Mouse (Mus musculus) heart, embryonic 11.5 days (tissue): ENCODE measurements at regions not wholly inside any gene's neighbourhood (a gene's known extent, or its start where the extent isn't known, plus 50 kb on each side); places are given as distances from the start of the nearest gene placed in this dataset.

ENCODE experiments used
- ATAC-seq: fragments of 200-750 bp; cut with Nextera tagmentation; replicated peaks from 2 replicates; pipeline ENCODE4 v1.8.0; 2017; ENCODE audit warnings: moderate library complexity; ENCODE audit not compliant: insufficient number of reproducible peaks, low FRiP score, low TSS enrichment
- H3K27ac ChIP-seq: fragments of 300-500 bp; sonication (generic); 2 replicates; pipeline ENCODE4 v1.5.1; 2014; ENCODE audit warnings: mild to moderate bottlenecking, low read depth, low read length
- H3K27me3 ChIP-seq: fragments of 300-500 bp; sonication (generic); 2 replicates; pipeline ENCODE4 v1.6.1; 2014; ENCODE audit warnings: mild to moderate bottlenecking, low read length, mixed read lengths; ENCODE audit not compliant: control insufficient read depth, insufficient read depth
- H3K36me3 ChIP-seq: fragments of 300-500 bp; sonication (generic); 2 replicates; pipeline ENCODE4 v1.6.1; 2014; ENCODE audit warnings: mild to moderate bottlenecking, low read length, moderate library complexity, mixed read lengths; ENCODE audit not compliant: control insufficient read depth, insufficient read depth
- H3K4me1 ChIP-seq: fragments of 300-500 bp; sonication (generic); 2 replicates; pipeline ENCODE4 v1.6.1; 2014; ENCODE audit warnings: low read length; ENCODE audit not compliant: control insufficient read depth, insufficient read depth
- H3K4me2 ChIP-seq: fragments of 300-500 bp; sonication (generic); 2 replicates; pipeline ENCODE4 v1.6.1; 2014; ENCODE audit warnings: mild to moderate bottlenecking, moderate library complexity
- H3K4me3 ChIP-seq: fragments of 300-500 bp; sonication (generic); 2 replicates; pipeline ENCODE4 v1.5.1; 2014; ENCODE audit warnings: low read depth, low read length
- H3K9ac ChIP-seq: fragments of 300-500 bp; sonication (generic); 2 replicates; pipeline ENCODE4 v1.6.1; 2014; ENCODE audit warnings: mild to moderate bottlenecking, low read depth, low read length, moderate library complexity
- H3K9me3 ChIP-seq: fragments of 300-500 bp; sonication (generic); replicated peaks from 2 replicates; pipeline ENCODE4 v1.6.1; 2016; ENCODE audit warnings: low read length; ENCODE audit not compliant: control insufficient read depth
- WGBS: fragments of 180-500 bp; shearing (Covaris S2); extraction: QIAGEN DNeasy Blood & Tissue Kit; methylation state at CpG from one replicate; pipeline ENCODE4 v1.1.7; 2014; ENCODE audit not compliant: insufficient replicate concordance; 5-methylcytosine and 5-hydroxymethylcytosine counted together

GRCm38 (mm10) chr12:25417336-25417735 is 320.4 kb upstream of the Id2 start:
- H3K9me3 ChIP-seq, result peaks cover 2% of the 10 kb centered on the region; the same call in 1 of the 2 replicates
- no peak overlapping the region for H3K4me3 ChIP-seq
- no peak overlapping the region for H3K9ac ChIP-seq
- no peaks in the 10 kb centered on the region for H3K4me1 ChIP-seq
- 80% methylated on average over 4 of the region's 4 CpGs for WGBS
- no peaks in the 10 kb centered on the region for H3K36me3 ChIP-seq
- H3K27me3 ChIP-seq, result no peaks in the 10 kb centered on the region
- H3K4me2 ChIP-seq, result no peak overlapping the region
- no peak for ATAC-seq
- no peak overlapping the region for H3K27ac ChIP-seq

- 74% methylated on average over 3 of the region's 3 CpGs for WGBS
- Histone ChIP-seq H3K27ac (no peak overlapping the region), H3K36me3 (no peaks in the 10 kb centered on the region), H3K4me2 (no peak overlapping the region), H3K4me1 (no peaks in the 10 kb centered on the region), H3K27me3 (no peaks in the 10 kb centered on the region), H3K4me3 (no peak overlapping the region), H3K9ac (no peak overlapping the region), H3K9me3 (peaks cover 5% of the 10 kb centered on the region; the same call in 1 of the 2 replicates)
- ATAC-seq, result no peak
Observed at GRCm38 (mm10) chr12:25416571-25416970, 319.6 kb upstream of the Id2 start.

GRCm38 (mm10) chr12:25415641-25416040 is 318.7 kb upstream of the Id2 start:
- Histone ChIP-seq H3K27ac (no peak overlapping the region), H3K4me3 (no peak overlapping the region), H3K9ac (no peak overlapping the region), H3K4me2 (no peak overlapping the region), H3K9me3 (peaks cover 5% of the 10 kb centered on the region; the same call in 1 of the 2 replicates), H3K27me3 (no peaks in the 10 kb centered on the region), H3K36me3 (no peaks in the 10 kb centered on the region), H3K4me1 (no peaks in the 10 kb centered on the region)
- ATAC-seq, result no peak
- 51% methylated on average over 3 of the region's 3 CpGs for WGBS

- WGBS, result 37% methylated on average over 2 of the region's 2 CpGs
- Histone ChIP-seq H3K4me3 (no peak overlapping the region), H3K27me3 (no peaks in the 10 kb centered on the region), H3K4me2 (no peak overlapping the region), H3K4me1 (no peaks in the 10 kb centered on the region), H3K36me3 (no peaks in the 10 kb centered on the region), H3K9me3 (peaks cover 5% of the 10 kb centered on the region; the same call in 1 of the 2 replicates), H3K9ac (no peak overlapping the region), H3K27ac (no peak overlapping the region)
- no peak for ATAC-seq
Observed at GRCm38 (mm10) chr12:25415232-25415631, 318.3 kb upstream of the Id2 start.

GRCm38 (mm10) chr12:25407301-25407700 is 310.4 kb upstream of the Id2 start:
- no peak overlapping the region for H3K9ac ChIP-seq
- H3K4me3 ChIP-seq, result no peak overlapping the region
- 89% methylated on average over 2 of the region's 2 CpGs for WGBS
- no peaks in the 10 kb centered on the region for H3K4me1 ChIP-seq
- no peak for ATAC-seq
- H3K36me3 ChIP-seq, result no peaks in the 10 kb centered on the region
- H3K9me3 ChIP-seq, result peaks cover 2% of the 10 kb centered on the region; the same call in 1 of the 2 replicates
- H3K27ac ChIP-seq, result no peak overlapping the region
- H3K4me2 ChIP-seq, result no peak overlapping the region
- H3K27me3 ChIP-seq, result no peaks in the 10 kb centered on the region

GRCm38 (mm10) chr12:25400326-25400725 is 303.4 kb upstream of the Id2 start:
- no peak overlapping the region for H3K4me3 ChIP-seq
- no peak overlapping the region for H3K9ac ChIP-seq
- ATAC-seq, result no peak
- H3K9me3 ChIP-seq, result no peaks in the 10 kb centered on the region
- no peak overlapping the region for H3K27ac ChIP-seq
- H3K27me3 ChIP-seq, result no peaks in the 10 kb centered on the region
- no peak overlapping the region for H3K4me2 ChIP-seq
- 72% methylated on average over 5 of the region's 5 CpGs for WGBS
- H3K4me1 ChIP-seq, result no peaks in the 10 kb centered on the region
- H3K36me3 ChIP-seq, result no peaks in the 10 kb centered on the region

- no peaks in the 10 kb centered on the region for H3K9me3 ChIP-seq
- H3K9ac ChIP-seq, result no peak overlapping the region
- no peaks in the 10 kb centered on the region for H3K4me1 ChIP-seq
- H3K36me3 ChIP-seq, result no peaks in the 10 kb centered on the region
- no peaks in the 10 kb centered on the region for H3K27me3 ChIP-seq
- no peak overlapping the region for H3K4me2 ChIP-seq
- 75% methylated on average over 3 of the region's 3 CpGs for WGBS
- no peak overlapping the region for H3K27ac ChIP-seq
- no peak overlapping the region for H3K4me3 ChIP-seq
- ATAC-seq, result no peak
Observed at GRCm38 (mm10) chr12:25398726-25399125, 301.8 kb upstream of the Id2 start.

- H3K36me3 ChIP-seq, result no peaks in the 10 kb centered on the region
- H3K9ac ChIP-seq, result no peak overlapping the region
- H3K27ac ChIP-seq, result no peak overlapping the region
- H3K9me3 ChIP-seq, result no peaks in the 10 kb centered on the region
- H3K27me3 ChIP-seq, result no peaks in the 10 kb centered on the region
- H3K4me3 ChIP-seq, result no peak overlapping the region
- no peak overlapping the region for H3K4me2 ChIP-seq
- no peaks in the 10 kb centered on the region for H3K4me1 ChIP-seq
- no peak for ATAC-seq
- 67% methylated on average over 3 of the region's 3 CpGs for WGBS
Observed at GRCm38 (mm10) chr12:25394326-25394725, 297.4 kb upstream of the Id2 start.

GRCm38 (mm10) chr12:25393501-25393900 is 296.6 kb upstream of the Id2 start:
- Histone ChIP-seq H3K4me2 (no peak overlapping the region), H3K36me3 (no peaks in the 10 kb centered on the region), H3K4me3 (no peak overlapping the region), H3K9me3 (no peaks in the 10 kb centered on the region), H3K9ac (no peak overlapping the region), H3K27ac (no peak overlapping the region), H3K4me1 (no peaks in the 10 kb centered on the region), H3K27me3 (no peaks in the 10 kb centered on the region)
- 72% methylated on average over 4 of the region's 4 CpGs for WGBS
- no peak for ATAC-seq
